Mouse (Mus musculus) cerebral cortex, adult 2 months (tissue): Measurements from ENCODE around the gene Olfr750.

Experiments used
- WGBS: fragments of 180-500 bp; shearing (Covaris S2); methylation state at CpG from one replicate; pipeline ENCODE4 v1.1.7; 2018; 5-methylcytosine and 5-hydroxymethylcytosine counted together

The Olfr750 gene

DNA sequence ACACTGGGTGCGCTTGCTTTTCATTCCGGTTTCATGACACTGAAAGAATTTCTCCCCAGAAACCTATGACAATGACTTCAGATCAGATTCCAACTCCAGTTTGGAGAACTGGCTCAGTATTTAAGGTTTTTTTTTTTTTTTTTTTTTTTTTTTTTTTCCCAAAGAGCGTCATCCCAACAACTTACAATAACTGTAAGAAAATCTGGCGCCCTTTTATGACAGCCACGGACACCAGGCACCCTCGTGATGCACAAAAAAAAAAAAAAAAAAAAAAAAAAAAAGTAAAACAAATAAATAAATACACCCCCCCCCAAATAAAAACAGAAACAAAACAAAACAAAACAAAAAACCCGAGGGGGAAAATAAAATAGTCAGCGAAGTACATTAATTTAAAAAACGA, 13.5 kb upstream of the Olfr750 start:
- WGBS: 14% methylated on average over 9 of the region's 9 CpGs

DNA sequence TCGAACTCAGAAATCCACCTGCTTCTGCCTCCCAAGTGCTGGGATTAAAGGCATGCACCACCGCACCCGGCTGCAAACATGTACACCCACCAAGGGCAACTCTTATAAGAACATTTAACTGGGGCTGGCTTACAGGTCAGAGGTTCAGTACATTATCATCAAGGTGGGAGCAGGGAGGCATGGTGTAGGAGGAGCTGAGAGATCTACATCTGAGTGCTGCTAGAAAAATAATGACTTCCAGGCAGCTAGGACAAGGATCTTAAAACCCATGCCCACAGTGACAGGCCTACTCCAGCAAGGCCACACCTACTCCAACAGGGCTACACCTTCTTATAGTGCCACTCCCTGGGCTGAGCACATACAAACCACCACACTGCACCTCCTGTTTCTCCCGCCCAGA, 11.7 kb upstream of the Olfr750 start:
- 87% methylated on average over 4 of the region's 4 CpGs for WGBS

DNA sequence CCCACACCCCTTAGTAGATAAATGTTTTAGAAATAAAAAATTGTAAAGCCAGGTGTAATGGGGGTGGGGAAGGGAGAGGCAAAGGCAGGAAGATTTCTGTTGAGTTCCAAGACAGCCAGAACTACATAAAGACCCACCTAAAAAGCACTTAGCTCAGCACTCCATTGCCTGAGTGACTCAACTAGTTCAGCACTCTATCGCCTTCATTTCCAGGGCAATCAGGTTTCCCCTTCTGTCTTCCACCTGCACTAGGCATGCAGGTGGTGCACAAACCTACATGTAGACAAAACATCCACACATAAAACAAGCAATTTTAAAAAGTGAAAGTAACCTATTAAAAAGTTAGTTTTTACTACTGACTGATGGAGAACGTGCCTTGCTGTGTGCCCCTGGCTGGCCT, 10.9 kb upstream of the Olfr750 start:
- 81% methylated on average over 2 of the region's 2 CpGs for WGBS

DNA sequence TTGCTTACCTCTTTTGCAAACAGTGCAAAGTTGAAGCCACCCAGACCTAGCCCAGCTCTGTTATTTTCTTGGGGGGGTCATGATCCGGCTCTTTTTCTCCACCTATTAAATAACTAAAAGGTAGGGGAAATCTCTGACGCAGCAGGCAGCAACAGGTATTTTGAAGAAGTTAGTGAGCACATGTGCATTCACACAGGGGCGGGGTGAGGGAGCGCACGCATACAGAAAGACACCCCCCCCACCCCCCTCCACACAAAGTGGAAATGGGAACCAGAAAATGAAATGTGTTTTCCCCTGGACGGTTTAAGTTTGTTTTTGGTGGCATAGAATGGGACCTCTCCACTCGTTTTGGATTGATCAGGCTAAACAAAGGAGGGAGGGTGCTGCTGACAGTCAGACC, 9.6 kb upstream of the Olfr750 start:
- 19% methylated on average over 7 of the region's 7 CpGs for WGBS

DNA sequence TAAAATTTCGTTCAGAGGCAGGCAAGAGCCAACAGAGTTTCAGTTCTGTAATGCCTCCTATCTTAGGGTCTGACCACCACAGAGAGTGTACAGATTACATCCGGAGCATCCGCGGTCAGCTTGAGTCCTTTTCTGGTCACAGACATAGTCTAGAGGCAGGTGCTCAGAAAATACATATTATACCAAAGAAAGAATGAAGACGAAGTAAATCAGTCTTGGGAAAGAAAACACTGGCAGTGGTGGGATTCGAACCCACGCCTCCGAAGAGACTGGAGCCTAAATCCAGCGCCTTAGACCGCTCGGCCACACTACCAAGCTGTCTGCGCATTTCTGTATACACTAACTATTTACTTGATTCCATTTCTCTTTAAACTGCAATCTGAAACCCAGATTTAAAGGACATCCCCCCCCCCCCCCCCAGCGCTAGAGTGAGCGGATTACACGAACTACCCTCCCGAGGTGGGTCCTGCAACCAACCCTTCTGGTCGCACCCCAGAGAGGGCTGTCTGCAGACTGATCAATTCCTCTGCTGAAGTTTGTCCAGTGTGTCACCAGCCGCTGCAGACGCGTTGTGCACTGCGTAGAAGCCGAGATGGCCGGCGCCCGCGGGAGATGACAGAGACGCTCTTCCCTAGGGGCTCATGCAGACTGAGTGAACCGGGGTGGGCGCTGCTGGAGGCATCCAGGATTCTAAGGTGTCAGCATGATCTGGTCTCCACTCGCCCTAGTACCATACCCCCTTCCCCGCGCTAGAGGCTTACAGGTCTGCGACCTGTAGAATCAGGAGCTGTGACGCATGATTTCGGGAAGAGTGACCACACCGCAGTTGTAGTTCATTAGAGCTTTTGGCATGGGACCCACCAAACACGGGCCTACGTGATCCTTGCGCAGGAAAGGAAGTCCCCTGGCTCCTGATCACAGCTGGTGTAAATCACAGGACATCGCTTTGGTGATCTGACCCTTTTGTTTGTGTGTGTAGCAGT, 8.7 kb upstream of the Olfr750 start:
- WGBS: 3% methylated on average over 40 of the region's 40 CpGs

DNA sequence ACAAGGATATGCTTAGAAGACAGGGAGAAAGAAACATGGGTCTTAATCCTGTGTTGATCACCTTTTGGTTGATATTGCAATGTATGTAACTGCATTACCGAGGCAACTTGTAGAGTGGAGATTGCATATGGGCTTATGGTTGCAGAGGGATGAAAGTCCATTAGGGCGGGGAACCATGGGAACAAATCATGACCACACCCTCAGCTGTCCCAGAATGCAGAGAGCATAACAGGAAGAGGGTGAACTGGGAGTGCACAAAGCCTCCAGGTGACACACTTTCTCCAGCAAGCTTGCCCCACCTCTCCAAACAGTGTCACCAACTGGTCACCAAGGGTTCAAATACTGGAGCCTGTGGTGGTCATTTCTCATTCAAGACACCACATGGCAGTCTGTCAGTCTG, 6.8 kb upstream of the Olfr750 start:
- 96% methylated on average over 2 of the region's 2 CpGs for WGBS

DNA sequence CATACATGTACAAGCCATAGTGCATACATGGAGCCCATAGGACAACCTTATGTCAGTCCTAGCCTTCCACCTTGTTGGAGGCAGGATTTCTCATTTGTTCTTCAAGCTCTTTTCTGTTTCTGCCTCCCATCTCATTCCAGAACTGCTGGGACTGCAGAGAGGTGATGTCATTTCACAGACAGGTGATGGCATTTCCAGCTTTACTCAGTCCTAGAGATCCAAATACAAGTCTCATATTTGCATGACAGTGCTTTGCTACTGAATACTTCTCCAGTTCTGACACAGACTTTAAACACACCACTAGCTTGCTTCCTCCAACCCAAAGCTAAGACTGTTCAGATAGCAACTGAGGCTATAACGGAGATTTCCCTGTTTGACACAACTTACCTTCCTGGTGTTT, 4.9 kb upstream of the Olfr750 start:
- 92% methylated on average over 1 of the region's 1 CpGs for WGBS

DNA sequence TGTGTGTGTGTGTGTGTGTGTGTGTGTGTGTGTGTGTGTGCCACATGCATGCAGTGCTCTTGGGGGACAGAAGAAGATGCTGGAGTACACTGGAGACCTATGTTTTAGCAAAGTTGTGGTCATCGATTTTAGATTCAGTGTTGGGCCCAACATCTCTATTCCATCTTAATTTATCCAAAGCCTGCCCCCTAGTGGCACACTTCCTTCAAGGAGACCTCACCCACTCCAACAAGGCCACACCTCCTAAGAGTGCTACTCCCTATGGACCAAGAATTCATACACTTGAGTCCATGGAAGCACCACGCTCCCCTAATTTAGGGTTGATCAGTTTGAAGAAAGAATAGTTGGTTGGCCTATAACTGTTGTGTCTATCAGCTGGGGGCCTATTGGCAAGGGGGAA, 4.6 kb downstream of the Olfr750 start:
- 85% methylated on average over 2 of the region's 2 CpGs for WGBS

DNA sequence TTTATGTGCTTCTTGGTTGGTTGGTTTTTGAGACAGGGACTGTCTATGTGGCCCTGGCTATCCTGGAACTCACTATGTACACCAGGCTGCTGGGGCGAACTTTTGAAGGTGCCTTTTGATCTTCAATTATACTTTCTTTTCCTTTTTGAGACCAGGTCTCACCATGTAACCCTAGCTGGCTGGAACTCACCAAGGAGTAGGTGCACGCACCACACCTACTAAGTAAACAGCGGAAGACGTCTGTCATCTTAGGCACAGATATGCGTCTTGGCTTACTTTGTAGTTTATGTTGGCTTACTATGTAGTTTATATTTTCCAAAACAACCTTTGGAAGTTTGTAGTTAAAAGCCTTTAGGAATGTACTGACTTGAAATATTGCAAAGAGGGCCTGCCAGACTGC, 5.3 kb downstream of the Olfr750 start:
- 89% methylated on average over 5 of the region's 5 CpGs for WGBS

DNA sequence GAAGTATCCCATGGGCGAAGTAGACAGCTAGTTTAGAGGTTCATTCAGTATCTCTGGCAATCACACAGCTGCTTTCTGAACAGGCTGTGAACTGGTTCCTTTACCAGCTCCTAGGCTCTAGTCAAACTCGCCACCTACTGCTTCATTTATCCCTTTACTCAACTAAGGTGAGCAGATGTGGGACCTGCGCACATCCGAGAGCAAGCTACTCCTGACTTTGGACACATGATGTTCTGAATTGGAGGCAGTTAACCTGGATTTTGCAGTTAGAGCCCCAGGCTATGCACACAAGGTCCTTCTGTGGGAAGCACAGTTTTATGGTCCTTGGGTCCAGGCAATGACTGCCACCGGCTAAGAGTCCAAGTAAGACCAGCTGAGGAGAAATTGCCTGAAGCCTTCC, 13.5 kb downstream of the Olfr750 start:
- 95% methylated on average over 5 of the region's 5 CpGs for WGBS

DNA sequence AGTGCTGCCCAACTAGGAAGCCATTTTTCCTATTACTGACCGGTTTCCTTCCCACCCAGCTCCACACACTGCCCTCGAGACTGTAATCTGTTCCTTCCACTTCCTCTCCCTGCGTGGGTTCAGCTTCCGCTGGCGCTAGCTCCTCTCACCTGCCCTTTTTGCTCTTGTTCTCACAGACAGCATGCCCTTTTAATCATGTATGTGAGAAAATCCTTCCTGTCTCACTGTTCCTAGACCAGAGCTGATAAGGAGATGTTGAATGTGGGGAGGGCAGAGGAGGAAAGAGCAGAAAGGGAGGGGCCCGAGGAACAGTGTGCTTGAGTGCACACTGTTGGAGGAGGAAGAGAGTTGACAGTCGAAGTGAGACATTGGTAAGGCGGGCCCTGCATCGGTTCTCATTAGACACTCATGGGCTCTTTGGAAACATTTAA, 16.8 kb downstream of the Olfr750 start, which contains the start of gene Rnase12:
Gene Rnase12 (minus strand): TSS at position 261 of the 431 bp plus-strand sequence.
- WGBS: 77% methylated on average over 9 of the region's 9 CpGs

DNA sequence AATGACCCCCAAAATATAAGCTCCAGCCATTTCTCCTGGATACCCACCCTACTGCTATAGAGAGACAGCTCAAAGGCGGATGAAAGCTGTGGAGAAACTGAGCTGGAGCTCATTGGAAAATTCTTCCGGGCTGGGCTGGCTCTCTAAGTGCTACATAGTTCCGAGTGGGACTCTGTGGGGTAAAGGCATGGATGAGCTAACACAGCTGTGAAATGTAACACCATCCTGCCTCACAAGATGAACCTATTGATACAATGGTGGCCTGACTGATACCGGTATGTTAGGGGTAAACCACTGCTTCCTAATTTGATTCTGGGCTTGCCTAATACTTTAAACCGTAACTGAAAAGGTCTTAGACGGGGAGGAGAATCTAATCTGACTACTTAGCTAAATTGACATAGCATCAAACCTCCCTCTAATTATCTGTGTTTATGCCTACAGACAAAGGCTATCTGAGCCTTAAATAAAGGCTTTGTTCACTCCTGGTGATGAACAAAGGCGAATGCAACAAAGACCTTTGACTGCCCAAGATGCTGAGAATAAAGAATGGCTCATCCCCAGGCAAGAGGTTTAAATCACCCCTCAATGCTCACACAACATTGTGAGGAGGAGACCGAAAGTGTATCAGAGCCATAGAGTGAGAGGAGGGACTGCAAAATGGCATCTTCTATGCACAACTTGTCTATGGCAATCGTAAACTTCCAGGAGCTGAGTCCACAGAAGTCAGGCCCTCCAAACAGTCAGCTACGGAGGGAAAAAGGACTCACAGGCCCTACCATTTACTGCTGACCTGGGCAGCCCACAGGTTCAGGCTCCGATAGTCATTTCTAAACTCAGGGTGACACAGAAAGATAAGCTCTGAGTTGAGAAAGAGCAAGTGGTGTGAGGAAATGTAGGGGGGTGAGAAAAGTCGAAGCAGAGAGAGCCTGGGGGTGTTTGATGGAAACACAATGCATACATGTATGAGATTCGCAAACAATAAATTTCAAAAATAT, 19.7 kb downstream of the Olfr750 start:
- WGBS: 72% methylated on average over 13 of the region's 13 CpGs

DNA sequence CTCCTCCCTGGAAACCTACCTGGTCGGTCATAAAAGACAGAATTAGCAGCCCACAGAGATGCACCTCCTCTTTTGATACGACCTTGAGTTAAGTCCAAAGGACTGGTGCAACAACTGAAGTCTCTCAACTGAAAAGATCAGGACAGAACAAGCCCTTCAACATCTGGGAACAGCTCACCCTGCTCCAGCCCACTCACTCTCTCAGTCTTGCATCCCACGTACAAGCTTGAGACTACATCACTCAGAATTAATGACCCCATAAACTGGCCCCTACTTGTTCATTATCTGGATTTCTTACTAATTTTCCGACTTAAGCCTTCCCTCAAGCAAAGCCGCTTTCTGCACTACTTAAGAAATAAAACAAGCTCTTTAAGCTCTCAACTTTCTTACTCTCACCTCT, 21.1 kb downstream of the Olfr750 start:
- 62% methylated on average over 5 of the region's 5 CpGs for WGBS

DNA sequence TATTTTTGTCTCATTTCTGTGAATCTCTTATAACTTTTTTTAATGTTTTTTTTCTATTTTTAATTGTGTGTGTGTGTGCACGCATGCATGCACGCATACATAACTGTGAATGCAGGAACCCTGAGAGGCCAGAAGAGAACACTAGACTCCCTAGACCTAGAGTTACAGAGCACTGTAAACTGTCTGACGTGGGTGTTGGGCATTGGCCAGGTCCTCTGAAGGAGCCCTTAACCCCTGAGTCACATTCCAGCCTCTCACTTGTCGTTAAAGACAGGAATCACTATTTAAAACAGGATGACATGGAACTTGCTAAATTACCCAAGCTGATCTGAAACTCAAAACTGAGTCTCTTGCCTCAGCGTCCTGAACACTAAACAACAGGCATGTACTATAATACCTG, 22.3 kb downstream of the Olfr750 start:
- 51% methylated on average over 5 of the region's 5 CpGs for WGBS

DNA sequence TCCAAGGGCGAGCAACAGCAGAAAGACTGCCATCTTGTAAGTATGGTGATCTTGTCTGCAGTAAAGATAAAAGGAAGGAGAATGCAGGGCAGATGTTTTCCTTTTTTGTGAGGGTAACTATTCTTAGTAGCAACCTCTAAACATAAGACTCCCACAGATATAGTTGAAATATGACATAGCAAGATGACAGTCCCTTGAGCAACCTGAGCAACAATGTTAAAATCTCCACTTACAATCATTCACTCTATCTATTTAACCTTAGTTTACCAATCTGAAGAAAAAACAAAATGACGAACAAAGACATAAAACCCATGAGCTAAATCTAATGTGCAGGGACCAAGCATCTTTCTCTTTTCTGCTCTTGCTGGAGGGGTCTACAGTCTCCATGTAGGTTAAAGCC, 24.2 kb downstream of the Olfr750 start, which contains the start of gene Rnase11:
Gene Rnase11 (minus strand): TSS at position 101 of the 400 bp plus-strand sequence.
- WGBS: 99% methylated on average over 2 of the region's 2 CpGs

DNA sequence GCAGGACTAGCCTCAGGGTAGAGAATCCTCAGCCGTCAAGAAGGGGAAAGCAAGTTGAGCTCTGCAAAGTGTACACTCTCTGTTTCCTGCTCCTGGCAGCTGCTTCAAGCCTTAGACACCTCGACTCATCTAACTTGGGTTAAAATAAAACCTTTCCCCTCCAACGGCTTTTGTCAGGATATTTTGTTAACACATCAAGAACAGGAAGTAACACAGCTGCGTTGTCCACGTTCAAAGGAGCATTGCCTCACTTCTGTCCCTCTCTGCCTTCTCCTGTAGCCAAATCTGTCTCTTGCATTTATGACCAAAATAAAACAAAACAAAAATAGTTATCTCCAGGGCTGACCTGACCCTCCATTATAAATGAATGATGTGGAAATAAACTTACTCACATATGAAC, 26.4 kb downstream of the Olfr750 start:
- WGBS: 58% methylated on average over 5 of the region's 5 CpGs

DNA sequence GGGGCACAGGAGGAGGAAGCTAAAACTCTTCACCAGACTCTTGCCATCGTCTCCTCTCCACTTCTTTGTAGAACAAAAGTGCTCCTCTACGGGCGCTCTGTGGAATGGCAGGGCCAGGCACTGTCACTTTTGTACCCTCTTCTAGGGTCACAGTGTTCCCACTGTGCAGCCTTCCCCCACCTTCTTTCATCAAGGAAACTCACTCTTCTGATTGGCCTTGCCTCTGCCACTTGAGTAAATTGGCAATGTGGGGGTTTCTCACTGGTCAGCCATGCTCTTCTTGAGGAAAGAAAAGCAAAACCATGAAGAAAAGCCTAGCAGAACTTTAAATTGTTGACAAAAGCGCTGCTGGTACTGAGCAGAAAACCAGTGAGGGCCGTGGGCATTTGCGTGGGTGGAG, 32.5 kb downstream of the Olfr750 start, which contains the start of gene Rnase9:
Gene Rnase9 (minus strand): TSS at position 101 of the 400 bp plus-strand sequence.
- WGBS: 82% methylated on average over 6 of the region's 6 CpGs

DNA sequence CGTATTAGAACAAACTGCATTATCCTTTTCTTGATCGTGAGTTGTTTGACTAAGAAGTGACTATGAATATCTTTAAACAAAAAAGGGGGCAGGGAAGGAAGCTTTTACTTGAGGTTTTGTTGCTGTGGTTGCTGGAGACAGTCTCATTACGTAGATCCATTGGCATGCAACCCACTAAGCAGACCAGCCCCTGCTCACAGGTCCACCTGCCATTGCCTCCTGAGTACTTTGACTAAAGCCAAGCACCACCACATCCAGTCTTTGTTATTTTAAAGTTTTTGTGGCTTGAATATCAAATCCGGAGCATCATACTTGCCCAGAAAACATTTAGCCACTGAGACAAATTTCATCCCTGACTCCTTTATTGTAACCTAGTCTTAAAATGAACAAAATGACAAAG, 38.0 kb downstream of the Olfr750 start:
- 91% methylated on average over 4 of the region's 4 CpGs for WGBS

DNA sequence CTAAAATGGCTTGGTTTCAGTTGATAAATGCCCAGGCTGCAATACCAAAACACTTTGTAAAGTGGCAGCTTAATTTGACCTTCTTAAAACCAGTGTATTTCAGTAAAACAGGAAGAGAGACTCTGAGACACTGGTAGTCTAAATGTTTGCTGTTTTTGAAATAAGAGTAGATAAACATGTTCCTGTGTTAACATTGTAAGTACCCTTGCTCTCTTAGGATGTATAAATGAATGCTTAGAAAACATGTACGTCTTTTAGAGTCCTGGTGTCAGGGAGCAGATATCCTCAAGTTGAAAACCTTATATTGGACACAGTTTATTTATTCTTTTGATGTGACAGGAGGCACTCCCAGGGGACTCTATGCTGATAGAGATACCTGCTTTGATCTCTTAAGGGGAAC, 39.0 kb downstream of the Olfr750 start:
- WGBS: 79% methylated on average over 1 of the region's 1 CpGs

DNA sequence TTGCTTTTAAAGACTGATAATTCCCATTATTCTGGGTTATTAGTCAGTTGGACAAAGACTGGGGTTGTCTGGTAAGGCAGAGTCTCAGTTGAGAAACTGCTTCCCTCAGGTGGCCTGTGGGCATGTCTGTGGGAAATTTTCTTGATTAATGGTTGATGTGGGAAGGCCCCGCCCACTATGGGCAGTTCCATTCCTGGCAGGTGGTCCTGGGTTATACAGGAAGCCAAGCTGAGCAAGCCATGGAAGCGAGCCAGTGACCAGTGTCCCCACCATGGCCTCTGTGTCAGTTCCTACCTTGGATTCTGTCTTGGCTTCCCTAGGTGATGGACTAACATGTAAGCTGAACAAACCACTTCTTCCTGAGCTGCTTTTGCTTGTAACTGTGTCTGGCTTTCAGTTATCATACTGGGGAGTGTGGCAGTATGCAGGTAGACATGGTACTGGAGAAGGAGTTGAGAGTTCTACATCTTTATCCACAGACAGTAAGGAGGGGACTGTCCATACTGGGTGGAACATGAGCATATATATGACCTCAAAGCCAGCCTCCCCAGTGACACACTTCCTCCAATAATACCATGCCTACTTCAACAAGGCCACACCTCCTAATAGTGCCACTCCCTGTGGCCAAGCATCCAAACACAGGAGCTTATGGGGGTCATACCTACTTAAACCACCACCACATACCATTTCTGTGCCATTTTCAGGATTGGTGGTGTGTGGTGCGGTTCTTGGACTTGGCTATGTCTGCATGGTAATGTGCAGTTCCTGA, 46.7 kb downstream of the Olfr750 start:
- WGBS: 63% methylated on average over 3 of the region's 3 CpGs

DNA sequence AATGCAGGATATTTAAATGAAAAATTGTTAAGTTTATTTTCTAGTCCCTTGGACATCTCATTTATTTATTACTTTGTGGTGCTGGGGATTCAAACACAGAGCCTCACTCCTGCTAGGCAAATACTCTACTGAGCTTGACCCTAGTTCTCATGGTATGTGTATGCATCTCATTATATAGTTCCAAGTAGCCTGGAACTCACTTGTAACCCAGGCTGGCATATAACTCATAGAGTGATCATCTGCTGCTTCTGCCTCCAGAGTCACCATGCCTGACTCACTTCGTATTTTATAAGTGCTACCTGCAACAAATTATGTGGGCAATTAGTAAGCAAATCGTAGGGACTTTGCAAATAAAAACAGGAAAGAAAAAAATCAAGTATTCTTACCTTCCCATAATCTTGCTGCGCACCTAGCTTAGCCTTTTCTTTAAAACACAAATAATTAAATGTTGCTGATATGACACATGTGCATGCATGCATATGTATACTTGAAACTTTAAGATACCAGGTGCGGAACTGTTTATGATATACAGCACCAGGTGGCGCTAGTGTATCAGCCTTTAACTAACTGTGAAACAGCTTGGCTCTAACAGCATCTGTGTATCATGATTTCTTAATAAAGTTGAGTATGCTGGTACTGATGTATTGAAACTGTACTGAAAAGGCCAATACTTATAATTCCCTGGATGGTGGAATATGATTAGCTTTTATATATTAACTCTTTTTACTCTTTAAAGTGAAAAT, 47.7 kb downstream of the Olfr750 start:
- 39% methylated on average over 5 of the region's 5 CpGs for WGBS
